Mouse (Mus musculus) colon, adult 2 months (tissue): ENCODE measurements around the gene Ebi3. TPM values are rescaled to one million over a fixed set of nuclear protein-coding genes. Genes with fewer than 3 reads are reported as not detected.

ENCODE experiments used
- polyA plus RNA-seq: library from polyadenylated mRNA; depleted of rRNA; stranded (reverse); fragments of >200 nt; gene quantifications from 2 replicates; pipeline ENCODE4 v1.2.3, GENCODE M21; 2012; rRNA removed

Ebi3 gene
- polyA plus RNA-seq: 5.3 and 6.3 TPM in 2 replicates

GRCm38 (mm10) chr17:55952447-55953027, at the start of gene Ebi3:
Ebi3 (plus strand) TSS chr17:55952640.

GRCm38 (mm10) chr17:55949400-55949799, 3.0 kb upstream of the Ebi3 start, which contains the start of gene Zfp119b:
Zfp119b (minus strand) TSS chr17:55949500.

GRCm38 (mm10) chr17:55958918-55959728, 6.7 kb downstream of the Ebi3 start, which contains the start of gene Yju2:
Yju2 (plus strand) TSS chr17:55959099.

GRCm38 (mm10) chr17:55969966-55970891, 17.8 kb downstream of the Ebi3 start, which contains the start of gene Shd:
Shd (plus strand) TSS chr17:55970467.

GRCm38 (mm10) chr17:55986030-55986961, 33.9 kb downstream of the Ebi3 start, which contains the start of gene Fsd1:
Fsd1 (plus strand) TSS chr17:55986509.

GRCm38 (mm10) chr17:56005415-56006061, 53.1 kb downstream of the Ebi3 start, which contains the start of the genes Stap2 and Mpnd:
Stap2 (minus strand) TSS chr17:56005584.
Mpnd (plus strand) TSS chr17:56005711.

Other genes with a start within 250 kb of the Ebi3 start
- gene Pot1b, start 240.0 kb upstream of the Ebi3 start, polyA plus RNA-seq: 0.90 and 0.91 TPM in 2 replicates
- gene Adgre4, start 202.7 kb upstream of the Ebi3 start, polyA plus RNA-seq: 0.10 and 0.13 TPM in 2 replicates
- 0.27 and 0.41 TPM in 2 replicates for gene Zfp119a, start 73.7 kb upstream of the Ebi3 start, polyA plus RNA-seq
- gene Zfp959, start 60.5 kb upstream of the Ebi3 start, polyA plus RNA-seq: 0.38 and 0.45 TPM in 2 replicates
- gene Zfp119b, start 3.1 kb upstream of the Ebi3 start, polyA plus RNA-seq: 0.07 and 0.08 TPM in 2 replicates
- 7.9 and 8.1 TPM in 2 replicates for gene Yju2, start 6.5 kb downstream of the Ebi3 start, polyA plus RNA-seq
- 3.8 and 4.6 TPM in 2 replicates for gene Shd, start 17.8 kb downstream of the Ebi3 start, polyA plus RNA-seq
- gene Fsd1, start 33.9 kb downstream of the Ebi3 start, polyA plus RNA-seq: 1.3 and 1.6 TPM in 2 replicates
- gene Stap2, start 52.9 kb downstream of the Ebi3 start, polyA plus RNA-seq: 110 and 127 TPM in 2 replicates
- 132 and 198 TPM in 2 replicates for gene Mpnd, start 53.1 kb downstream of the Ebi3 start, polyA plus RNA-seq
- 64.4 and 75.5 TPM in 2 replicates for gene Sh3gl1, start 84.0 kb downstream of the Ebi3 start, polyA plus RNA-seq
- 3.0 and 3.6 TPM in 2 replicates for gene Chaf1a, start 87.8 kb downstream of the Ebi3 start, polyA plus RNA-seq
- 59.7 and 66.8 TPM in 2 replicates for gene Ubxn6, start 122.4 kb downstream of the Ebi3 start, polyA plus RNA-seq
- gene Hdgfl2, start 127.0 kb downstream of the Ebi3 start, polyA plus RNA-seq: 28.7 and 35.8 TPM in 2 replicates
- gene Plin4, start 157.2 kb downstream of the Ebi3 start, polyA plus RNA-seq: 19.6 and 23.9 TPM in 2 replicates
- 0.37 and 0.65 TPM in 2 replicates for gene Plin5, start 165.0 kb downstream of the Ebi3 start, polyA plus RNA-seq
- gene Lrg1, start 169.4 kb downstream of the Ebi3 start, polyA plus RNA-seq: 14.3 and 21.9 TPM in 2 replicates
- 8.0 and 8.2 TPM in 2 replicates for gene Sema6b, start 187.7 kb downstream of the Ebi3 start, polyA plus RNA-seq
- gene Tnfaip8l1, start 209.8 kb downstream of the Ebi3 start, polyA plus RNA-seq: 13.1 and 13.6 TPM in 2 replicates
- 95.9 and 109 TPM in 2 replicates for gene Mydgf, start 231.3 kb downstream of the Ebi3 start, polyA plus RNA-seq